In the genomic region with DNA sequence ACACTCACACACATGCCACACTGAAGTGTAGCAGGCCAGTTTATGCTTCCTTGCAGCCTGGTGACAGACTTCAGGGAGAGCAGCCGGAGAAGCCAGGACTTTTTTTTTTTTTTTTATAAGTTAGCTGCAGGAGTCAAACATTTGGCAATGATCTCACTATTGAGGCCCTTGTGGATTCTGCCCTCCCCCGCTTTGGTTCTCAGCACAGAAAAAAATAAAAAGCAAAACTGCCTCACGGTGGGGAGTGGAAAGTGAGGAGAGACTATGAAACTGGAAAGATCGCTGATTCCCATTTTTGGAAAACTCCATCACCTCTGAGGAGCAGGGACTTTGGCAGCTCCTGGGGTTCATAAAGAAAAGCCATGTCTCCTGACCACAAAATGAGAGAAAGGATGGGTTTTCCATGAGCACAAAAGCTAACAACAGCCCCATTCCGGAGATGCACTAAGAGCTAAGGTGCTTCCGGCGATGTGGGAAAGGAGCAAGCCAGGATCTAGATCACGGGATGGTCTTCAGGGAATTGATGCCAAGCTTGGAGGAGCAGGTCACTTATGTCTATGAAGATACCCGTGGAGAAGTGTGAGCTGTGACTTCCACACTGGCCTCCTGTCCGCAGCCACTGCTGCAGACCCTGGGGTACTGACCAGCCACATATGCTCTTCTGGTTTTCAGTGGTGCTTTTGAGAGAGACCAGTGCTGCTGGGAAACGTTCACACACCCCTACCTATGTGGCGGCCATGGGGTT, we compare ENCODE assay signal across 9 mouse cellular contexts. TPM values are rescaled to one million over a fixed set of nuclear protein-coding genes. Genes with fewer than 3 reads are reported as not detected.
DNase-seq lines count a peak whose midpoint lies in the region; ATAC-seq lines count a peak whose summit lies in the region.
"Had no signal": no experiment of that assay in that cellular context is flagged by ENCODE, and none has a peak within 500 bp of the region (broad histone marks: within the 10 kb centered on the region; RNA-seq: fewer than 3 reads in every experiment).

No protein-coding gene starts in this region.

- H3K4me2 ChIP-seq in heart, embryonic 11.5 days = no peak overlapping the region
- no peak overlapping the region for H3K4me2 ChIP-seq in hindbrain, embryonic 13.5 days
- H3K4me2 ChIP-seq: hindbrain, embryonic 15.5 days had no signal

- peaks cover 19% of the 10 kb centered on the region for H3K4me1 ChIP-seq in heart, embryonic 11.5 days (ENCODE audit: control insufficient read depth, insufficient read depth, low read length)
- H3K4me1 ChIP-seq in hindbrain, embryonic 13.5 days (replicated peaks) = peaks cover 21% of the 10 kb centered on the region

- WGBS in heart, embryonic 11.5 days (ENCODE audit: insufficient replicate concordance) = 70% methylated on average over 12 of the region's 12 CpGs
- WGBS in hindbrain, embryonic 13.5 days = 76% methylated on average over 12 of the region's 12 CpGs

- H3K4me3 ChIP-seq in heart, embryonic 11.5 days (ENCODE audit: low read depth, low read length) = no peak overlapping the region
- no peak overlapping the region for H3K4me3 ChIP-seq in hindbrain, embryonic 13.5 days
- H3K4me3 ChIP-seq: hindbrain, embryonic 15.5 days had no signal

- H3K9me3 ChIP-seq in heart, embryonic 11.5 days (replicated peaks; ENCODE audit: control insufficient read depth, low read length) = no peaks in the 10 kb centered on the region; the same call in 1 of the 2 replicates
- no peaks in the 10 kb centered on the region for H3K9me3 ChIP-seq in hindbrain, embryonic 13.5 days
- H3K9me3 ChIP-seq: hindbrain, embryonic 15.5 days had no signal

- H3K36me3 ChIP-seq in heart, embryonic 11.5 days (ENCODE audit: control insufficient read depth, insufficient read depth, low read length) = no peaks in the 10 kb centered on the region
- no peaks in the 10 kb centered on the region for H3K36me3 ChIP-seq in hindbrain, embryonic 13.5 days
- H3K36me3 ChIP-seq: hindbrain, embryonic 15.5 days had no signal

- no peak for DNase-seq in heart, adult 8-10 months (ENCODE audit: low spot score)
- DNase-seq in thymus, postnatal 4 days = peak; percentile 2
- no peak for DNase-seq in thymus, postnatal 36 days
- DNase-seq in adrenal gland, postnatal 25 days = no peak
- DNase-seq in cerebellum, adult 11 months = no peak
- no peak for DNase-seq in spleen, postnatal 14 days (ENCODE audit: low spot score in 2 of 2)

- H3K27me3 ChIP-seq in heart, embryonic 11.5 days (ENCODE audit: control insufficient read depth, insufficient read depth, low read length) = no peaks in the 10 kb centered on the region
- no peaks in the 10 kb centered on the region for H3K27me3 ChIP-seq in hindbrain, embryonic 13.5 days
- H3K27me3 ChIP-seq: hindbrain, embryonic 15.5 days had no signal

- H3K9ac ChIP-seq in heart, embryonic 11.5 days (ENCODE audit: low read depth, low read length) = no peak overlapping the region
- no peak overlapping the region for H3K9ac ChIP-seq in hindbrain, embryonic 13.5 days
- H3K9ac ChIP-seq: hindbrain, embryonic 15.5 days had no signal

- 0 out of 2 replicates have a peak overlapping the region, but pooled peaks have one; percentile 22 for H3K27ac ChIP-seq in heart, embryonic 11.5 days (ENCODE audit: low read depth, low read length)
- 0 out of 2 replicates have a peak overlapping the region, but pooled peaks have one; percentile 86 for H3K27ac ChIP-seq in hindbrain, embryonic 13.5 days

- ATAC-seq in heart, embryonic 11.5 days (replicated peaks; ENCODE audit: insufficient number of reproducible peaks, low FRiP score, low TSS enrichment) = no peak
- no peak for ATAC-seq in hindbrain, embryonic 13.5 days (ENCODE audit: low FRiP score)

RNA-seq across cellular contexts. Expression of a gene that starts 57.1 kb away (rescaled TPM):
- 0.40 TPM in 1 of 2 replicates, not detected in the other for polyA plus RNA-seq in heart, embryonic 11.5 days (2014; fragmentation: Nextera tagmentation; extraction: Ambion mirVana)
- under 1 TPM; 0.09 to 0.41 (median 0.27) TPM for total RNA-seq in heart, adult 8-10 months (2022)
- polyA plus RNA-seq in hindbrain, embryonic 13.5 days (2015; fragmentation: Nextera tagmentation; extraction: Ambion mirVana) = 0.36 and 0.39 TPM in 2 replicates
- total RNA-seq in adrenal gland, postnatal 25 days (2021) = 1.3 and 1.4 TPM in 2 replicates
